Mouse (Mus musculus) layer of hippocampus, adult 2 months (tissue): ENCODE results near the gene Rps26. TPM values are rescaled to one million over a fixed set of nuclear protein-coding genes. Genes with fewer than 3 reads are reported as not detected.

Experiments
- DNase-seq, 2 experiments: peaks; one replicate each; pipeline ENCODE4 v3.0.0; 2022; ENCODE audit warnings: low spot score in 2 of 2
- H3K27ac ChIP-seq: fragments of 200-600 bp; 2 replicates; pipeline ENCODE4 v1.8.1; 2022
- H3K4me3 ChIP-seq: fragments of 200-600 bp; 2 replicates; pipeline ENCODE4 v1.8.1; 2022; ENCODE audit warnings: mild to moderate bottlenecking
- CTCF ChIP-seq: fragments of 200-600 bp; conservative IDR thresholded peaks from 2 replicates; pipeline ENCODE4 v1.8.1; 2022; ENCODE audit warnings: antibody characterized with exemption, mild to moderate bottlenecking, moderate library complexity
- microRNA-seq, 2 experiments: library from miRNA; unstranded; fragments of <30 nt; microRNA quantifications; one replicate each; pipeline ENCODE4 v1.2.0; 2021
- total RNA-seq, 2 experiments: library from RNA; stranded (reverse); gene quantifications; 2 replicates each; pipeline ENCODE4 v1.2.3; 2021

The Rps26 gene
- total RNA-seq, 2 experiments from 2014 or later, result 283 to 303 TPM

DNA sequence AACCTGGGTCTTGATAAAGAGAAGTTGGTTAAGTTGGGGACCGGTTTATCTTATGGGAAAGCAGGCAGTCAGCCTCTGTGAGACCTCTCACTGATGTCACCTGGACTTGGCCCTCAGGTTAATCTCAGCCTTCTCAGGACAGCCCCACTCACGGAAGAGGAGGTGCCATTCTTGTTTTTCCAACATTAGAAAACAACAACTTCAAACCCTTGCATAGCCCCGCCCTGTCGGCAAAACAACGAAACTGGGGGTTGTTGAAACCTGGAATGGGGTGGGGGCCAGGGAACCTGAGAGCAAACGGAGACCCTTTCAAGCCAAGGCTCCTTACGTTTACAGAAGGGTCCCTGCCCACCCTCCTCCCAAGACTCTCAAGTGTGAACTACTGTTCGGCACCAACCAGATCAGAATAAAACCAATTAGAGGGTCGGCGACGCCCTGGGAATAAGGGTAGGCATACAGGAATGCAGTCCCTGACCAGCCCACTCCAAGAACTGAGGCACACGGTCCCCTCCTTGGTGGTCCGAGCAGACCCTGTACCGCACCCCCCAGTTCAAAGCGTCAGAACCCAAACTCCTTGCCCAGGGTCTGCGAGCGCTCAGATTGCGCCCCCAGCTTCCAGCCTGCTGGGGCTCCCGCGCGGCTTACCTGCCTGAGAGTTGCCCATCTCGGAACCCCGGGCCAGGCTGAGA is 37.6 kb downstream of the Rps26 start:
- no peak for TF ChIP-seq CTCF
- DNase-seq, result no peak
- H3K27ac ChIP-seq, result peak overlapping the region; percentile 50
- peak overlapping the region; percentile 65 for H3K4me3 ChIP-seq

DNA sequence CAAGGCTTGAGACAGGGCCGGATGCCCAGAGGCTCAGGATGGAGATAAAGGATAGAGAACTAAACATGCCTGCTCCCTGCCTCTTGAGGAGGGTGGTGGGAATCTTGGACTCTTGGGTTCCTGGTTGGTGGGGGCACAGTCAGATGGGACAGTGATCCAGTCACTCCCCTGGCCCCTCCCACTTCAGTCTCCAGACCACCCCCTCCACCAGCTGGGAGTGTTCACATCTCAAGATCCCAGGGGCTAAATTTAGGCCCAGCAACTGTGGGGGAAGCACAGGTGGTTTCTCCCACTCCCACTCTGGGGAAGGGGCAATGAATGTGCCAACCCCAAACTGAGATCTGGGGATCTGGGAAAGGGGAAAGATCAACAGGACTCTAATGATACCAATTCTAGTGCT is 38.4 kb downstream of the Rps26 start:
- DNase-seq, result no peak
- Histone ChIP-seq H3K27ac (peak overlapping the region; percentile 50), H3K4me3 (peak overlapping the region; percentile 65; the same call in 1 of the 2 replicates)
- TF ChIP-seq CTCF, result no peak

DNA sequence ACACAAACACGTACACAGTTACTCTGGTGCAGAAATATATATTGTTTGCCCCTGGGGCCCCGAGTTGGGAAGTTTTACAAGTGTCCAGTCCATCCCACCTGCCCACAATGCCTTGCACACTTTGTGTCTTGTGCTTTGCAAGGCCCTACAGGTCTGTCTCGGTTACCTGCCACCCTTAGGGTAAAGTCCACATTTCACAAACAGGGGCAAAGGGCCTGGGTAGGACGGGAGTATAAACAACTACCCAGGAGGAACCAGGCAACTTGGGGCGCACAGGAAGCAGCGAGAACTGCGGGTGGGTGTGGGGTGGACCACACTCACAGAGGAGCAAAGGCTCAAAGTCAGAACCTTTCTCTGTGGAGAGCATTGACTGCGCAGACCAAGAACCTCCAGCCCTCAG is 38.9 kb downstream of the Rps26 start:
- TF ChIP-seq CTCF, result no peak
- Histone ChIP-seq H3K27ac (peak overlapping the region; percentile 50), H3K4me3 (peak overlapping the region; percentile 20; the same call in 1 of the 2 replicates)
- DNase-seq, result no peak

DNA sequence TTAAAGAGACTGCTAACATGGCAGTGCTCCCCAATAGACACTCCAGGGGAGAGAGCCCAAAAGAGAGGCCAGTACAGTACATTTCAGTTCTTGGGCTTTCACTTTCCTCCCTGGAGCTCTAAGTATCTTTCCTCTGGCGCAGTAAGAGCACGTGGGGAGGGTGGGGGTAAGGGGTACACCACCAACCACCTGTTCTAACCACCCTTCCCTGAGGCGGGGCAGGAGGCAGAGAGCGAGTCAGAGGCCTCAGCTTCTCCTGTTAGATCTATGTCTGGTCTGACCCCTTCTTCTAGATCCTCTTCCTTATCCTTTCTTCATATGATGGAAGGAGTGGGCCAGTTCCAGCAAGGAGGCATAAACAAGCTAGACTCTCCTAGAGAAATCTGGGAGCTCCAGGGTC is 39.4 kb downstream of the Rps26 start:
- peak overlapping the region; percentile 50 for H3K27ac ChIP-seq
- no peak for TF ChIP-seq CTCF

DNA sequence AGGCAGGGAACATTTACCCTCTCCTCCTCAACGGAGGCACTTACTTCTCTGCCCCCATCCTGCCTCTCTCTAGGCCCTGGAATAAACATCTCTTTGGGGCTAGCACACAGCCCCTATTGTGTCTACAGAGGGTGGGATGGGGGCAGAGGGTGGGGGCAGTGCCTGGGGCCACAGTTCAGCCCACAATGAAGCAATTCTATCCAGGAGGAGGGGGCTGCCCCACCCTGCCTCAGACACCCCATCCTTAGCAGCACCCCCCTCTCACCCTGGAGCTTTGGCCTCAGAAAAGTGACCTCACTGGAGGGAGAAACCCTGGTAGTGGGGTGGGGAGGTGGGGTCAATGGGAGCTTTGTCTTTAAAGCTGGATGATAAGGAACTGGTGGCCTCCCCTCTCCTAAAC is 40.0 kb downstream of the Rps26 start:
- H3K27ac ChIP-seq, result peak overlapping the region; percentile 78

More for the DNA sequence above, 39.4 kb downstream of the Rps26 start:
- DNase-seq, result no peak
- H3K4me3 ChIP-seq, result no peak overlapping the region

DNA sequence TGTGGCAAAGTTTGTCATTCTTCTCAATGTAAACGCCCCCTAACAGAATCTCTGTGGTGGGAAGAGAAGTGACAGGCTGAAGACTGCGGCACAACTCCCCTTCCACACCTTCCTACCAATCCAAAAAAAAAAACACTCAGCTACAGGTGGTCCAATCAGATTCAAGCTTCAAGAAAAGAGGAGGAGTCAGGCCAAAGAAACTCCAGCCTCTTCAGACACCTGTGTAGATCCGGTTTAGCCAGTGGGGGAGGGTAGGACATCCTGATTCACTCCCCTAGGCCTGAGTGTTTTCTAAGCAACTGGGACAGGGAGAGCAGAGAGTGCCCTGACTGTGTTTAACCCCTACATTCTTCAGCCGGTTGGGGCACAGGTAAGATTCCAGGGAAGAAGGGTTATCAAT is 42.2 kb downstream of the Rps26 start:
- H3K4me3 ChIP-seq, result no peak overlapping the region
- peak overlapping the region; percentile 62; the same call in 1 of the 2 replicates for H3K27ac ChIP-seq
- DNase-seq, result no peak
- no peak for TF ChIP-seq CTCF

More for the DNA sequence above, 40.0 kb downstream of the Rps26 start:
- TF ChIP-seq CTCF, result no peak
- no peak overlapping the region for H3K4me3 ChIP-seq
- DNase-seq, result no peak

DNA sequence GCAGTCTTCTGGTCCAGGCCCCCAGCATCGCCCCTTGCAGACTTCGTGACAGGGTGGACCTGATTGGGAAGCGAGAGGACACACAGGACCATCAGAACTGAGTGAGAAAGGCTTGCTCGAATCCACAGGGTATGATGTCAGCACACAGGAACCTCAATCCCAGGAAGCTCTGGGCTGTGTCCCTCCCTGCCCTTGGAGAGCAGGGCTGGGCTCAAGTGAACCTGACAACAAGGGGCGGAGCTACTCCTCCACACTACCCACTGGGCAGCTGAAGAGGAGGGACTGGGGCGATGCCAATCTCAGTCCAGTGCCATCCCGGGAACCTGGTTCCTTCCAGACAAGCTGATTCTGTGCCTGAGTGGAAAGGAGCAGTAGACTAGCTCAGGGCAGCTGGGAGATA is 42.9 kb downstream of the Rps26 start:
- DNase-seq, result no peak
- no peak for TF ChIP-seq CTCF
- Histone ChIP-seq H3K4me3 (no peak overlapping the region), H3K27ac (peak overlapping the region; percentile 62; the same call in 1 of the 2 replicates)

DNA sequence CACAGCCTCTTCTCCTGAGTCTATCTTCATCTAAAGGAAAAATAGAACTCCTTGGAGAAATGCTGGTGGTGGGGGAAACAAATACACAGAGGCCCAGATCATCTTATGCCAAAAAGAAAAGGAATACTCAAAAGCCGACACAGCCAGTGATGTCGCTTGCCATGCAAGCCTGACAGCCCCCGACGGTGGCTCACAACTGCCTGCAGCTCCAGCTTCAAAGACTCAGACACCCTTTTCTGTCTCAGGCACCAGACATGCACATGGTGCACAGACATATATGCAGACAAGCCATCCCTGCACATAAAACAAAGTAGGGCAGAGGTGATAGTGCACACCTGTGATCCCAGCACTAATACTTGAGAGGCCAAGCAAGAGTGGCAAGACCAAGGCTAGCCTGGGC is 46.8 kb downstream of the Rps26 start:
- no peak for DNase-seq
- no peak overlapping the region for H3K4me3 ChIP-seq
- TF ChIP-seq CTCF, result no peak
- H3K27ac ChIP-seq, result no peak overlapping the region

DNA sequence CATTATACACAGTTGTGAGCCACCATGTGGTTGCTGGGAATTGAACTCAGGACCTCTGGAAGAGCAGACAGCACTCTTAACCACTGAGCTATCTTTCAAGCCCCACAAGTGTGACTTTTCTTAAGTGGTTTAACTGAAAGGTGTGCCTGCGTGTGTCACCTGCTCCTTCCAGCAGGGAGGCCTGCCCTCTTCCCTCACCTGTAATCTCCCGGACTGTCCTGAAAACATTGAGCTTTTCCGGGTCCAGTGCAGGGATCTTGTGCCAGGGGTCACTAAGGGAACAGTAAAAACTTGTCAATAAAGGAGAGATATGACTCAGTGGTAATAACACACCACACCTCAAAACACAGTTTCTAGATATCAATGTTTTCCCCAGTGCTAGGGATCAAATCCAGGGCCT is 47.2 kb downstream of the Rps26 start:
- no peak overlapping the region for H3K27ac ChIP-seq
- no peak for DNase-seq
- no peak overlapping the region for H3K4me3 ChIP-seq
- TF ChIP-seq CTCF, result no peak

DNA sequence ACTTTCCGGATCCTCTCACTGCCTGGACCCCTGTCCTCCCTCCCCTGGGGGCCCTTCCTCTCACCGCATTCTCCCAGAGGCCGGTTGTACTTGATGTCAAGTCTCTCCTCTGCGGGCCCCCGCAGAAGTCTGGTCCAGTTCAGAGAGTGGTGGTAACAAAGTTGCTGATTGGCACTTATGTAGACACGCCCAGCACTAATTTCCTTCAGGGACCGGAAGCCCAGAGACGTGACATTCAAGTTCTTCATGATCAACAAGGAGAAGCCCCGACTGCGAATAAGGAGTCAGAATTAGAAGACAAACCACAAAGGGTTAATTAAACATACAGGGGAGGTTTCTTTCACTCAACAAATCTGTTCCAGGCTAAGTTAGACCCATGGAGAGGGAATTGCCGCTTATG is 48.2 kb downstream of the Rps26 start:
- Histone ChIP-seq H3K27ac (no peak overlapping the region), H3K4me3 (no peak overlapping the region)
- DNase-seq, result no peak
- TF ChIP-seq CTCF, result no peak

DNA sequence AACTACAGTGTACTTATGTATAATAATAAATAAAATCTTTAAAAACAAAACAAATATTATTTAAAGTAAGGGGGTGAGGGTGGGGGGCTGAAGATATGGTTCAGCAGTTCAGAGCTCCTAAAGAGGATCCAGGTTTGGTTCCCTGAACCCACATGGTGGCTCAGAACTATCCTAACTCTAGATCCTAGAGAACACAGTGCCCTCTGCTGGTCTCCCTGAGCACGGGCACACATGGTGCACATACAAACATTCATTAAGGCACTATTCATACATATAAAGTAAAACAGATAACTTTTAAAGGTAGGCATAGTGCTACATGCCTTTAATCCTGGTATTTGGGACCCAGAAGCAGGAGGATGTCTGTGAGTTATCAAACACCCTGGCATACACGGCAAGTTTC is 51.5 kb downstream of the Rps26 start:
- no peak for DNase-seq
- H3K27ac ChIP-seq, result no peak overlapping the region
- TF ChIP-seq CTCF, result peak; percentile 55
- no peak overlapping the region for H3K4me3 ChIP-seq

Small RNAs within 50 kb of the gene (microRNA-seq; reads per million reads assigned to microRNA genes)
- 0 reads per million in 2 experiments for gene Mir6917

Other genes starting within 250 kb of the Rps26 start
- 10 to 100 TPM; 50.6 to 51.6 TPM for gene Ankrd52, start 249.6 kb downstream of the Rps26 start, total RNA-seq
- gene Slc39a5, start 225.5 kb downstream of the Rps26 start, total RNA-seq, result under 1 TPM in 1 of 2 experiments, not detected in 1; 0.29 TPM
- gene Nabp2, start 215.3 kb downstream of the Rps26 start, total RNA-seq, result 10 to 100 TPM; 88.2 to 93.0 TPM
- 10 to 100 TPM; 69.5 to 71.8 TPM for gene Rnf41, start 215.1 kb downstream of the Rps26 start, total RNA-seq
- gene Smarcc2, start 167.5 kb downstream of the Rps26 start, total RNA-seq, result 100 to 1,000 TPM; 246 to 255 TPM
- gene Myl6, start 132.6 kb downstream of the Rps26 start, total RNA-seq, result 100 to 1,000 TPM; 519 to 544 TPM
- gene Myl6b, start 128.1 kb downstream of the Rps26 start, total RNA-seq, result 10 to 100 TPM; 18.5 to 21.1 TPM
- gene Esyt1, start 100.9 kb downstream of the Rps26 start, total RNA-seq, result 1 to 10 TPM; 5.5 TPM
- gene Zc3h10, start 79.0 kb downstream of the Rps26 start, total RNA-seq, result 10 to 100 TPM; 12.2 to 14.3 TPM
- gene Rpl41, start 77.4 kb downstream of the Rps26 start, total RNA-seq, result 1,000 to 10,000 TPM; 1,438 to 1,486 TPM
- 10 to 100 TPM; 61.4 to 64.4 TPM for gene Pa2g4, start 60.8 kb downstream of the Rps26 start, total RNA-seq
- 1 to 10 TPM; 5.7 to 5.9 TPM for gene Erbb3, start 37.1 kb downstream of the Rps26 start, total RNA-seq
- gene Ikzf4, start 19.2 kb upstream of the Rps26 start, total RNA-seq, result 10 to 100 TPM; 16.7 to 18.7 TPM
- 10 to 100 TPM; 12.5 to 12.6 TPM for gene Suox, start 47.3 kb upstream of the Rps26 start, total RNA-seq
- 100 to 1,000 TPM; 126 to 134 TPM for gene Rab5b, start 69.5 kb upstream of the Rps26 start, total RNA-seq
- gene Pmel, start 77.4 kb upstream of the Rps26 start, total RNA-seq, result under 1 TPM; 0.33 to 0.34 TPM
- gene Cdk2, start 78.3 kb upstream of the Rps26 start, total RNA-seq, result 1 to 10 TPM; 2.0 to 3.0 TPM
- gene Dgka, start 118.1 kb upstream of the Rps26 start, total RNA-seq, result 10 to 100 TPM; 11.4 to 11.5 TPM
- gene Pym1, start 121.1 kb upstream of the Rps26 start, total RNA-seq, result 10 to 100 TPM; 22.0 to 30.6 TPM
- gene Mmp19, start 164.2 kb upstream of the Rps26 start, total RNA-seq, result under 1 TPM; 0.61 to 0.84 TPM
- gene Dnajc14, start 177.3 kb upstream of the Rps26 start, total RNA-seq, result 10 to 100 TPM; 65.5 to 73.3 TPM
- 10 to 100 TPM in 1 of 2 experiments, 1 to 10 TPM in 1; 9.4 to 10.9 TPM for gene Tmem198b, start 177.6 kb upstream of the Rps26 start, total RNA-seq
- 10 to 100 TPM; 39.3 to 42.2 TPM for gene Sarnp, start 190.6 kb upstream of the Rps26 start, total RNA-seq
- 1 to 10 TPM; 6.7 to 8.4 TPM for gene Ormdl2, start 194.9 kb upstream of the Rps26 start, total RNA-seq